Mouse (Mus musculus): ENCODE results near the gene Thpo. TPM values are rescaled to one million over a fixed set of nuclear protein-coding genes. Genes with fewer than 3 reads are reported as not detected.

The Thpo gene
- polyA plus RNA-seq, 1 experiment from 2014 or later: 2.7 TPM

- Histone ChIP-seq H3K36me3 (ENCODE audit: control insufficient read depth, insufficient read depth) (peaks cover 36% of the 10 kb centered on the region), H3K4me3 (ENCODE audit: low read depth, low read length) (no peak overlapping the region), H3K9me3 (ENCODE audit: control insufficient read depth) (no peaks in the 10 kb centered on the region), H3K4me1 (replicated peaks; ENCODE audit: control insufficient read depth, insufficient read depth, low read length) (no peaks in the 10 kb centered on the region), H3K27me3 (replicated peaks; ENCODE audit: control insufficient read depth, insufficient read depth, low read length) (no peaks in the 10 kb centered on the region), H3K9ac (ENCODE audit: low read depth, low read length) (no peak overlapping the region), H3K4me2 (replicated peaks; ENCODE audit: low read depth) (no peak overlapping the region), H3K27ac (ENCODE audit: low read depth, low read length) (no peak overlapping the region)
- ATAC-seq: peak; percentile 53; the same call in 1 of the 2 replicates
- TF ChIP-seq CTCF (IDR thresholded peaks at IDR 0.05; ENCODE audit: low read depth): peak; percentile 84
- 21% methylated on average over 8 of the region's 8 CpGs for WGBS
These were observed 31.8 kb downstream of the Thpo start for GRCm38 (mm10) chr16:20702522-20702893.

- Histone ChIP-seq H3K36me3 (ENCODE audit: control insufficient read depth, insufficient read depth) (peaks cover 30% of the 10 kb centered on the region), H3K4me3 (ENCODE audit: low read depth, low read length) (no peak overlapping the region), H3K9me3 (ENCODE audit: control insufficient read depth) (no peaks in the 10 kb centered on the region), H3K4me1 (replicated peaks; ENCODE audit: control insufficient read depth, insufficient read depth, low read length) (no peaks in the 10 kb centered on the region), H3K27ac (ENCODE audit: low read depth, low read length) (no peak overlapping the region), H3K4me2 (replicated peaks; ENCODE audit: low read depth) (no peak overlapping the region), H3K27me3 (replicated peaks; ENCODE audit: control insufficient read depth, insufficient read depth, low read length) (no peaks in the 10 kb centered on the region), H3K9ac (ENCODE audit: low read depth, low read length) (no peak overlapping the region)
- ATAC-seq: no peak
- WGBS: 48% methylated on average over 12 of the region's 12 CpGs
- TF ChIP-seq CTCF (IDR thresholded peaks at IDR 0.05; ENCODE audit: low read depth): no peak
These were observed 32.4 kb downstream of the Thpo start for GRCm38 (mm10) chr16:20701729-20702521.

DNA sequence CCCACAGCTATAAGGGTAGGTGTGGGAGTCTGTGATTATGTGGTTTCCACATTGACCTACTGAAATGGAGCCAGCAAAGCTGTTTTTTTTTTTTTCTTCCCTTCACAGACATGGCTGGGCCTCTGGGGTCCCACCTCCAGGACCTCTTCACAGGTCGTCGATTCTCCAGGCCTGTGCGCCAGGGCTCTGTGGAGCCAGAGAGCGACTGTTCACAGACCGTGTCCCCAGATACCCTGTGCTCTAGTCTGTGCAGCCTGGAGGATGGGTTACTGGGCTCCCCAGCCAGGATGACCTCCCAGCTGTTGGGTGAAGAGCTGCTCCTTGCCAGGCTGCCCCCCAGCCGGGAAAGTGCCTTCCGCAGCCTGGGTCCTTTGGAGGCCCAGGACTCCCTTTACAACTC lies 33.0 kb downstream of the Thpo start:
- no peaks in the 10 kb centered on the region for H3K9me3 ChIP-seq (ENCODE audit: control insufficient read depth)
- H3K27ac ChIP-seq (ENCODE audit: low read depth, low read length): no peak overlapping the region
- no peaks in the 10 kb centered on the region for H3K27me3 ChIP-seq (replicated peaks; ENCODE audit: control insufficient read depth, insufficient read depth, low read length)
- H3K4me1 ChIP-seq (replicated peaks; ENCODE audit: control insufficient read depth, insufficient read depth, low read length): no peaks in the 10 kb centered on the region
- peaks cover 24% of the 10 kb centered on the region for H3K36me3 ChIP-seq (ENCODE audit: control insufficient read depth, insufficient read depth)
- H3K4me3 ChIP-seq (ENCODE audit: low read depth, low read length): no peak overlapping the region
- TF ChIP-seq CTCF (IDR thresholded peaks at IDR 0.05; ENCODE audit: low read depth): no peak
- H3K4me2 ChIP-seq (replicated peaks; ENCODE audit: low read depth): no peak overlapping the region
- H3K9ac ChIP-seq (ENCODE audit: low read depth, low read length): no peak overlapping the region
- ATAC-seq: no peak
- WGBS: 65% methylated on average over 7 of the region's 7 CpGs

GRCm38 (mm10) chr16:20700036-20700435 lies 34.3 kb downstream of the Thpo start:
- Histone ChIP-seq H3K4me3 (ENCODE audit: low read depth, low read length) (no peak overlapping the region), H3K36me3 (ENCODE audit: control insufficient read depth, insufficient read depth) (peaks cover 13% of the 10 kb centered on the region), H3K4me2 (replicated peaks; ENCODE audit: low read depth) (no peak overlapping the region), H3K27me3 (replicated peaks; ENCODE audit: control insufficient read depth, insufficient read depth, low read length) (no peaks in the 10 kb centered on the region), H3K9ac (ENCODE audit: low read depth, low read length) (no peak overlapping the region), H3K9me3 (ENCODE audit: control insufficient read depth) (no peaks in the 10 kb centered on the region), H3K27ac (ENCODE audit: low read depth, low read length) (no peak overlapping the region), H3K4me1 (replicated peaks; ENCODE audit: control insufficient read depth, insufficient read depth, low read length) (no peaks in the 10 kb centered on the region)
- WGBS: 64% methylated on average over 5 of the region's 5 CpGs
- TF ChIP-seq CTCF (IDR thresholded peaks at IDR 0.05; ENCODE audit: low read depth): no peak
- no peak for ATAC-seq

DNA sequence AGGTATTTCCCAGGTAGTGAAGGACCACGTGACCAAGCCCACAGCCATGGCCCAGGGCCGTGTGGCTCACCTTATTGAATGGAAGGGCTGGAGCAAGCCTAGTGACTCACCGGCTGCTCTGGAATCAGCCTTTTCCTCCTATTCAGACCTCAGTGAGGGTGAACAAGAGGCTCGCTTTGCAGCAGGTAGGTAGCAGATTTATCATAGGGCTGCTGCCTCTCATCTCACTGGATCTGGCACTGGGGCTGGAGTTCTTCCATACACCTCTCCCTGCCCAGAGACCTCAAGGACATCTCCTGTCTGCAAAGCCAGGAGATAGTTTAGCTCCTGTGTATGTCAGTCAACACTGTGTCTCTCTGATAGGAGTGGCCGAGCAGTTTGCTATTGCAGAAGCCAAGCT lies 35.0 kb downstream of the Thpo start:
- TF ChIP-seq CTCF (IDR thresholded peaks at IDR 0.05; ENCODE audit: low read depth): no peak
- Histone ChIP-seq H3K9ac (ENCODE audit: low read depth, low read length) (no peak overlapping the region), H3K27ac (ENCODE audit: low read depth, low read length) (no peak overlapping the region; the same call in 1 of the 2 replicates), H3K9me3 (ENCODE audit: control insufficient read depth) (no peaks in the 10 kb centered on the region), H3K4me3 (ENCODE audit: low read depth, low read length) (no peak overlapping the region), H3K27me3 (replicated peaks; ENCODE audit: control insufficient read depth, insufficient read depth, low read length) (no peaks in the 10 kb centered on the region), H3K4me1 (replicated peaks; ENCODE audit: control insufficient read depth, insufficient read depth, low read length) (no peaks in the 10 kb centered on the region), H3K36me3 (ENCODE audit: control insufficient read depth, insufficient read depth) (peaks cover 13% of the 10 kb centered on the region), H3K4me2 (replicated peaks; ENCODE audit: low read depth) (no peak overlapping the region)
- WGBS: 66% methylated on average over 5 of the region's 5 CpGs
- no peak for ATAC-seq

- Histone ChIP-seq H3K27me3 (replicated peaks; ENCODE audit: control insufficient read depth, insufficient read depth, low read length) (no peaks in the 10 kb centered on the region), H3K9me3 (ENCODE audit: control insufficient read depth) (no peaks in the 10 kb centered on the region), H3K9ac (ENCODE audit: low read depth, low read length) (no peak overlapping the region), H3K4me3 (ENCODE audit: low read depth, low read length) (peak overlapping the region; percentile 31), H3K4me1 (replicated peaks; ENCODE audit: control insufficient read depth, insufficient read depth, low read length) (no peaks in the 10 kb centered on the region), H3K36me3 (ENCODE audit: control insufficient read depth, insufficient read depth) (peaks cover 20% of the 10 kb centered on the region), H3K4me2 (replicated peaks; ENCODE audit: low read depth) (peak overlapping the region; percentile 59), H3K27ac (ENCODE audit: low read depth, low read length) (no peak overlapping the region)
- 7% methylated on average over 46 of the region's 46 CpGs for WGBS
- peak; percentile 52 for ATAC-seq
- 0 out of 2 replicates have a peak, but pooled peaks have one; percentile 3 for TF ChIP-seq CTCF (IDR thresholded peaks at IDR 0.05; ENCODE audit: low read depth)
These were observed 38.5 kb downstream of the Thpo start for GRCm38 (mm10) chr16:20695622-20696323.
